Mouse (Mus musculus) CH12.LX (cell line): ENCODE measurements around the gene Slc26a10. TPM values are rescaled to one million over a fixed set of nuclear protein-coding genes. Genes with fewer than 3 reads are reported as not detected.
A peak's percentile ranks its signal among the peaks of the same experiment; 100 is the strongest.

ENCODE experiments used
- DNase-seq: peaks from one replicate; pipeline ENCODE4 v3.0.0-alpha.2; 2013; ENCODE audit errors: extremely low read depth
- H3K27ac ChIP-seq: 2 replicates; pipeline ENCODE4 v1.5.1; 2012; ENCODE audit warnings: low read depth, mild to moderate bottlenecking, control low read depth, moderate library complexity; ENCODE audit not compliant: insufficient read depth
- H3K27me3 ChIP-seq: replicated peaks from 2 replicates; pipeline ENCODE3; 2012; ENCODE audit warnings: inconsistent platforms
- H3K36me3 ChIP-seq, 2 experiments: replicated peaks in 1 of 2; 2 replicates each; pipeline versions ENCODE3 to v1.6.1; 2012; ENCODE audit warnings: inconsistent platforms in 1 of 2, low read length in 1 of 2, mild to moderate bottlenecking in 1 of 2, mixed read lengths in 1 of 2, moderate library complexity in 1 of 2; ENCODE audit not compliant: control insufficient read depth in 1 of 2, insufficient read depth in 1 of 2
- H3K4me1 ChIP-seq, 2 experiments: 2 replicates each; pipeline ENCODE4 v1.6.1; 2012; ENCODE audit warnings: inconsistent platforms in 1 of 2, moderate library complexity in 1 of 2; ENCODE audit not compliant: insufficient read depth in 2 of 2, control insufficient read depth in 1 of 2
- H3K4me2 ChIP-seq: 2 replicates; pipeline ENCODE4 v1.6.1; 2012; ENCODE audit warnings: low read depth, mild to moderate bottlenecking, control low read depth; ENCODE audit not compliant: poor library complexity, insufficient read depth, severe bottlenecking
- H3K4me3 ChIP-seq, 3 experiments: fragments of 150-350 bp in 1 of 3; sonication (generic) in 1 of 3; replicated peaks in 1 of 3; 2 replicates each; pipeline versions ENCODE3 to v1.5.1; 2011 to 2012; ENCODE audit warnings: low read depth in 2 of 3, low read length in 2 of 3, mild to moderate bottlenecking in 2 of 3, moderate library complexity in 2 of 3, control low read depth in 1 of 3, improper control_type of control experiment in 1 of 3, inconsistent platforms in 1 of 3, mixed read lengths in 1 of 3; ENCODE audit not compliant: poor library complexity in 1 of 3
- H3K79me2 ChIP-seq: replicated peaks from 2 replicates; pipeline ENCODE4 v1.6.1; 2012; ENCODE audit warnings: mild to moderate bottlenecking, moderate library complexity; ENCODE audit not compliant: control insufficient read depth, poor library complexity, insufficient read depth, severe bottlenecking; ENCODE audit errors: extremely low read depth
- H3K9ac ChIP-seq: 2 replicates; pipeline ENCODE4 v1.6.1; 2012; ENCODE audit warnings: low read depth, mild to moderate bottlenecking, control low read depth, moderate library complexity; ENCODE audit not compliant: insufficient read depth
- H3K9me3 ChIP-seq: replicated peaks from 2 replicates; pipeline ENCODE3; 2012; ENCODE audit warnings: low read length, inconsistent platforms, mixed read lengths
- CTCF ChIP-seq, 2 experiments: IDR thresholded peaks in 1 of 2; conservative IDR thresholded peaks in 1 of 2; 2 replicates each; pipeline ENCODE4 v1.5.1; 2011 to 2012; ENCODE audit warnings: low read depth in 2 of 2, low read length in 2 of 2, improper control_type of control experiment in 1 of 2, inconsistent platforms in 1 of 2, mild to moderate bottlenecking in 1 of 2, moderate library complexity in 1 of 2
- E2F4 ChIP-seq: IDR thresholded peaks from 2 replicates; pipeline ENCODE4 v1.6.1; 2011; ENCODE audit warnings: low read depth, low read length, improper control_type of control experiment; ENCODE audit not compliant: insufficient replicate concordance
- ELF1 ChIP-seq: IDR thresholded peaks from 2 replicates; pipeline ENCODE4 v1.6.1; 2014; ENCODE audit warnings: low read depth, mild to moderate bottlenecking, inconsistent platforms, low read length, improper control_type of control experiment
- ETS1 ChIP-seq: conservative IDR thresholded peaks from 2 replicates; pipeline ENCODE4 v1.6.1; 2012; ENCODE audit warnings: low read depth, mild to moderate bottlenecking, inconsistent platforms, low read length, improper control_type of control experiment, moderate library complexity
- GABPA ChIP-seq: IDR thresholded peaks from 2 replicates; pipeline ENCODE4 v1.6.1; 2012; ENCODE audit warnings: low read depth, low read length, improper control_type of control experiment, inconsistent platforms; ENCODE audit not compliant: insufficient replicate concordance
- HCFC1 ChIP-seq: IDR thresholded peaks from 2 replicates; pipeline ENCODE4 v1.6.1; 2012; ENCODE audit warnings: low read depth, mild to moderate bottlenecking, inconsistent platforms, low read length, improper control_type of control experiment
- IRF4 ChIP-seq: IDR thresholded peaks from 2 replicates; pipeline ENCODE4 v1.6.1; 2014; ENCODE audit warnings: low read depth, mild to moderate bottlenecking, inconsistent platforms, low read length, improper control_type of control experiment
- JUN ChIP-seq: IDR thresholded peaks from 2 replicates; pipeline ENCODE4 v1.6.1; 2011; ENCODE audit warnings: low read depth, mild to moderate bottlenecking, low read length, improper control_type of control experiment, moderate library complexity; ENCODE audit not compliant: insufficient read depth
- JUND ChIP-seq: conservative IDR thresholded peaks from 2 replicates; pipeline ENCODE4 v1.6.1; 2011; ENCODE audit warnings: low read depth, low read length, improper control_type of control experiment
- MAFK ChIP-seq: IDR thresholded peaks from 2 replicates; pipeline ENCODE4 v1.6.1; 2011; ENCODE audit warnings: low read length, improper control_type of control experiment; ENCODE audit not compliant: insufficient replicate concordance
- MAX ChIP-seq: IDR thresholded peaks from 2 replicates; pipeline ENCODE4 v1.6.1; 2011; ENCODE audit warnings: low read length, improper control_type of control experiment
- MAZ ChIP-seq: IDR thresholded peaks from 2 replicates; pipeline ENCODE4 v1.6.1; 2012; ENCODE audit warnings: low read depth, mild to moderate bottlenecking, inconsistent platforms, low read length, improper control_type of control experiment, moderate library complexity
- MXI1 ChIP-seq: IDR thresholded peaks from 2 replicates; pipeline ENCODE4 v1.6.1; 2011; ENCODE audit warnings: mild to moderate bottlenecking, low read depth, low read length, improper control_type of control experiment
- NELFE ChIP-seq: IDR thresholded peaks from 2 replicates; pipeline ENCODE4 v1.6.1; 2011; ENCODE audit warnings: low read depth, low read length, improper control_type of control experiment
- PAX5 ChIP-seq: IDR thresholded peaks from 2 replicates; pipeline ENCODE4 v1.6.1; 2012; ENCODE audit warnings: low read length, inconsistent platforms, mixed read lengths
- POLR2A ChIP-seq: IDR thresholded peaks from 2 replicates; pipeline ENCODE4 v1.6.1; 2011; ENCODE audit warnings: low read depth, mild to moderate bottlenecking, improper control_type of control experiment, low read length
- RAD21 ChIP-seq: IDR thresholded peaks from 2 replicates; pipeline ENCODE4 v1.6.1; 2011; ENCODE audit warnings: low read depth, mild to moderate bottlenecking, low read length, improper control_type of control experiment, moderate library complexity
- RCOR1 ChIP-seq: conservative IDR thresholded peaks from 2 replicates; pipeline ENCODE4 v1.6.1; 2012; ENCODE audit warnings: low read depth, mild to moderate bottlenecking, inconsistent platforms, low read length, improper control_type of control experiment
- SIN3A ChIP-seq: IDR thresholded peaks from 2 replicates; pipeline ENCODE4 v1.6.1; 2012; ENCODE audit warnings: low read length, improper control_type of control experiment, inconsistent platforms
- SMC3 ChIP-seq: IDR thresholded peaks from 2 replicates; pipeline ENCODE4 v1.6.1; 2011; ENCODE audit warnings: low read depth, low read length, improper control_type of control experiment
- TCF12 ChIP-seq: IDR thresholded peaks from 2 replicates; pipeline ENCODE4 v1.6.1; 2014; ENCODE audit warnings: low read depth, mild to moderate bottlenecking, inconsistent platforms, low read length, improper control_type of control experiment
- UBTF ChIP-seq: IDR thresholded peaks from 2 replicates; pipeline ENCODE4 v1.6.1; 2012; ENCODE audit warnings: low read depth, mild to moderate bottlenecking, inconsistent platforms, low read length, improper control_type of control experiment, moderate library complexity
- ZC3H11A ChIP-seq: IDR thresholded peaks from 2 replicates; pipeline ENCODE4 v1.6.1; 2012; ENCODE audit warnings: low read depth, mild to moderate bottlenecking, inconsistent platforms, low read length, improper control_type of control experiment
- ZKSCAN1 ChIP-seq: IDR thresholded peaks from 2 replicates; pipeline ENCODE4 v1.6.1; 2012; ENCODE audit warnings: low read depth, inconsistent platforms, low read length, improper control_type of control experiment, borderline replicate concordance
- ZMIZ1 ChIP-seq: IDR thresholded peaks from 2 replicates; pipeline ENCODE4 v1.6.1; 2012; ENCODE audit warnings: low read depth, mild to moderate bottlenecking, inconsistent platforms, low read length, improper control_type of control experiment
- ZNF384 ChIP-seq: IDR thresholded peaks from 2 replicates; pipeline ENCODE4 v1.6.1; 2012; ENCODE audit warnings: low read depth, low read length, improper control_type of control experiment, inconsistent platforms
- dilution Hi-C: fragments of 300-500 bp; cut with MboI; formaldehyde crosslinking; loops from 2 replicates; pipeline ENCODE4 v1.14.3; 2020; ENCODE audit warnings: low sequenced_read_pairs; ENCODE audit not compliant: extremely low pct_unique_long_range_greater_than_20kb, extremely low pct_ligation_motif_present
- in situ Hi-C: fragments of 300-500 bp; cut with MboI; formaldehyde crosslinking; loops from 3 replicates; pipeline ENCODE4 v1.14.3; 2019; ENCODE audit warnings: low sequenced_read_pairs, low pct_ligation_motif_present, low pct_unique_long_range_greater_than_20kb, mixed read lengths
- polyA plus RNA-seq: library from polyadenylated mRNA; unstranded; fragments of >175 nt; gene quantifications from 2 replicates; pipeline ENCODE4 v1.2.1, GENCODE M21; 2012; ENCODE audit warnings: low read depth; ENCODE audit not compliant: insufficient read length
- total RNA-seq, 2 experiments: library from RNA; depleted of rRNA; stranded (reverse); fragments of 300-350 nt in 1 of 2; fragments of >200 nt in 1 of 2; gene quantifications; 2 replicates each; pipeline ENCODE4 v1.2.3; 2012 to 2014

Slc26a10 gene
- total and polyA plus RNA-seq, 3 experiments: 0.05 to 1.7 (median 0.16) TPM

GRCm38 (mm10) chr10:127189651-127190381, 9.4 kb upstream of the Slc26a10 start, which contains the start of gene Arhgef25:
Gene Arhgef25, minus strand, starts transcription at chr10:127190083.
- Histone ChIP-seq H3K4me3 (peak within 1 kb of the TSS in 2 of 3 experiments; percentile 68 to 76), H3K9me3 (peaks cover 7% of the 10 kb centered on the region), H3K79me2 (no peaks in the 10 kb centered on the region), H3K4me2 (peak within 1 kb of the TSS; percentile 70), H3K27ac (no peak within 1 kb of the TSS), H3K27me3 (no peaks in the 10 kb centered on the region), H3K9ac (peak within 1 kb of the TSS; percentile 45), H3K36me3 (peaks cover 18 to 51% of the 10 kb centered on the region in 2 experiments), H3K4me1 (peaks cover 0 to 33% of the 10 kb centered on the region in 2 experiments; a peak in 1 of 4 replicates)
- DNase-seq: no peak
- TF ChIP-seq MAZ (no peak), MAFK (no peak), ZMIZ1 (no peak), CTCF (conservative IDR thresholded peaks at IDR 0.05 in 1 of 2, IDR thresholded peaks at IDR 0.05 in 1 of 2; ENCODE audit: low read depth in 2 of 2, low read length in 2 of 2) (no peak), SIN3A (no peak), E2F4 (no peak), ZC3H11A (no peak), ZNF384 (no peak), TCF12 (no peak), ELF1 (no peak), GABPA (no peak), MXI1 (no peak), JUN (no peak), RAD21 (no peak)
- in situ Hi-C loops (no loop called here), dilution Hi-C loops (no loop called here)

- H3K4me1 ChIP-seq: peaks cover 0 to 26% of the 10 kb centered on the region in 2 experiments; a peak in 1 of 4 replicates
- dilution Hi-C loops: no loop called here
- H3K36me3 ChIP-seq: peaks cover 18 to 53% of the 10 kb centered on the region in 2 experiments
- H3K9ac ChIP-seq: peak overlapping the region; percentile 45
- H3K27ac ChIP-seq: no peak overlapping the region
- in situ Hi-C loops: no loop called here
- H3K4me2 ChIP-seq: peak overlapping the region; percentile 70
- H3K4me3 ChIP-seq: no peak overlapping the region
- H3K9me3 ChIP-seq: peaks cover 7% of the 10 kb centered on the region
- H3K27me3 ChIP-seq: no peaks in the 10 kb centered on the region
- H3K79me2 ChIP-seq: no peaks in the 10 kb centered on the region
- no peak for TF ChIP-seq HCFC1
- TF ChIP-seq PAX5: no peak
- no peak for TF ChIP-seq ZKSCAN1
- TF ChIP-seq ETS1: no peak
- TF ChIP-seq RCOR1: no peak
- no peak for TF ChIP-seq MAZ
- no peak for TF ChIP-seq NELFE
- no peak for TF ChIP-seq RAD21
- no peak for TF ChIP-seq UBTF
- no peak for TF ChIP-seq MAX
- no peak for TF ChIP-seq SMC3
- TF ChIP-seq POLR2A: no peak
- no peak for TF ChIP-seq SIN3A
- no peak for TF ChIP-seq JUND
- TF ChIP-seq MAFK: no peak
- TF ChIP-seq TCF12: no peak
- TF ChIP-seq IRF4: no peak
- DNase-seq: no peak
Observed at GRCm38 (mm10) chr10:127189116-127189650, 8.7 kb upstream of the Slc26a10 start.
